Mouse (Mus musculus) ES-Bruce4 (cell line): Measurements from ENCODE around the gene Gm10337.

Source experiments
- CTCF ChIP-seq: IDR thresholded peaks from one replicate; pipeline ENCODE4 v1.8.1; 2011; ENCODE audit warnings: low read depth, low read length
- EP300 ChIP-seq: IDR thresholded peaks from 2 replicates; pipeline ENCODE4 v1.6.1; 2011; ENCODE audit warnings: low read depth, low read length; ENCODE audit not compliant: insufficient read depth
- POLR2A ChIP-seq: IDR thresholded peaks from one replicate; pipeline ENCODE4 v1.8.1; 2011; ENCODE audit warnings: low read length; ENCODE audit not compliant: insufficient read depth

DNA sequence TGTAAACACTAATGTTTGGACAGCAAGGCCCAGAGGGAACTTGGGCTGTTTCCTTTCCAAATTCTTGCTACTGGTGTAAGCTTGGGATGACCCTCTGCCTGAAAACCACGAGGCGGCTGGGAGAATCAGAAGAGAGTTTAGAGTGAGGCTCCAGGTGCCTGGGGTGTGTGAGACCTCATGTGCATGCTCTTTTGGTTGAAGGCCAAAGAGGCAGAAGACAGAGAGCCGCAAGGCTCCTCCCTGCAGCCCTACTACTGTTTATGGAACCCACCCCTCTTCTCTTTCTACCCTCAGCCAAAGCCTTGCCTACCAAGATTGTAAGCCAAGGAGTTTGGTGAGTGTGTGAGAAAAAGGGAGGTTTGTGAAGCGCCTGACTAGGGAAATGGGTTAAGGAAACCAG is 12.3 kb downstream of the Gm10337 start:
- no peak for TF ChIP-seq EP300
- TF ChIP-seq CTCF: no peak
- no peak for TF ChIP-seq POLR2A
